Mouse (Mus musculus) splenic B cell, adult 2 months (primary cell): ENCODE data around the gene Ddx27.

Source experiments
- DNase-seq: peaks from one replicate; pipeline ENCODE4 v3.0.0-alpha.2; 2011; ENCODE audit warnings: low read depth, low spot score
- H3K27me3 ChIP-seq: 2 replicates; pipeline ENCODE4 v1.6.1; 2012; ENCODE audit warnings: mild to moderate bottlenecking, low read length, moderate library complexity, mixed read lengths; ENCODE audit not compliant: control insufficient read depth, poor library complexity, insufficient read depth, severe bottlenecking
- H3K36me3 ChIP-seq: 2 replicates; pipeline ENCODE4 v1.6.1; 2012; ENCODE audit warnings: mild to moderate bottlenecking, low read length, moderate library complexity, mixed read lengths; ENCODE audit not compliant: control insufficient read depth, poor library complexity, insufficient read depth, severe bottlenecking

Ddx27 gene

GRCm38 (mm10) chr2:167078486-167078885 lies 63.5 kb downstream of the Ddx27 start:
- Histone ChIP-seq H3K36me3 (no peaks in the 10 kb centered on the region), H3K27me3 (no peaks in the 10 kb centered on the region)
- no peak for DNase-seq

GRCm38 (mm10) chr2:167078931-167079495 lies 64.0 kb downstream of the Ddx27 start:
- Histone ChIP-seq H3K27me3 (no peaks in the 10 kb centered on the region), H3K36me3 (no peaks in the 10 kb centered on the region)
- no peak for DNase-seq

GRCm38 (mm10) chr2:167079535-167080257 lies 64.7 kb downstream of the Ddx27 start:
- Histone ChIP-seq H3K27me3 (no peaks in the 10 kb centered on the region), H3K36me3 (no peaks in the 10 kb centered on the region)
- no peak for DNase-seq

DNA sequence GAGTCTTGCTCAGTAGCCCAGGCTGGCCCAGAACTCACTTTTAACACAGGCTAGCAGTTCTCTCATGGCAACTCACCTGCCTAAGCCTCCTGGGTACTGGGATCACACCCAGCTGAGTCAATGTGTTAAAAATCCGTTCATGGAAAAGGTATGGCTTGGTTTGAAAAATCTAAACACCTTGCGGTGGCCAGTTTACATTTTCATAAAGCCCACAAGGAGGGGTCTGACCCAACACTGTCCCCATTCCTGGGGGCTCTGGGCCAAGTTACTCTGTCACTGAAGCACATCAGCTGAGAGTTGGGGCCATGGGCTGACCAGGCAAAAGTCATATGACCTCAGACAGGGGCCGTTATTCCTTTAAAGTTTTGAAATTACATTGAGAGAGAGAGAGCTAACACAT lies 65.4 kb downstream of the Ddx27 start:
- no peaks in the 10 kb centered on the region for H3K36me3 ChIP-seq
- DNase-seq = no peak

DNA sequence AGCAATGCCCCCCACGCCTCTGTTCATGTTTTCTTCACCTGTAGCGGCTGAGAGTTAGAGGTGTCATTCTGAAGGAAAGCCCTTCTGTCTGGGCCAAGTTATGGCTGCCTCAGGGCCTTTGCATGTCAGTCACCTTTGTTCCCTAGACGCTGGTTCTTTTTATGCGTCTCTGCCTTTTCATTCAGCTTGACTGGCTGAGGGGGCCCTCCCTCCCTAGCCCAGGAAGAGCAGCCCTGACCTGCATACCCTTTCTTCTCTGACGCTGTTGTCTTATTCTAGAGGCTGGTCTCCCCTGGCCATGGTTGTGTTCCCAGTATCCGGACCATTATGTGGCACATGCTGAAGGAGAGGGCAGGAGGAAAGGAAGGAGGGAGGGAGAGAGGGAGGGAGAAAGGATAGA lies 66.1 kb downstream of the Ddx27 start:
- DNase-seq = peak; percentile 66
- Histone ChIP-seq H3K27me3 (no peaks in the 10 kb centered on the region), H3K36me3 (no peaks in the 10 kb centered on the region)

More for the DNA sequence above, 65.4 kb downstream of the Ddx27 start:
- H3K27me3 ChIP-seq = no peaks in the 10 kb centered on the region

DNA sequence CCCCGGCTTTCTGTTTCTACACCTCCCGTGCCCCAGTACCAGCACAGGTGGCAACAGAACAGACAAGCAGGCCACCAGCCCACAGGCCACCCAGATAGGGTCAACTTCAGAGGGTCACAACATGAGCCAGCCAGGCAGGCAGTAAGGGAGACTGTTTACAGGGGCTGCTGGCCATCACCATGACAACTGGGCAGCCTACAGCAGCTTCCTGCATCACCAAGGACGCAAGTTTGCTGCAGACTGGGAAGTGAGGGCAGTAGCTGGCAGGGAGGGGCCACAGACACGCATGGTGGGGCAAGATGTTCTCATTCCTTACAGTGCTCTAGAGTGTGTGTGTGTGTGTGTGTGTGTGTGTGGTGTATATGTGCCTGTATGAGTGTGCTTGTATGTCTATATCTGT lies 66.6 kb downstream of the Ddx27 start:
- H3K36me3 ChIP-seq = no peaks in the 10 kb centered on the region
- no peaks in the 10 kb centered on the region for H3K27me3 ChIP-seq
- DNase-seq = peak; percentile 92
